Mouse (Mus musculus): Measurements from ENCODE around the gene Rln1. TPM values are rescaled to one million over a fixed set of nuclear protein-coding genes. Genes with fewer than 3 reads are reported as not detected.

Rln1 gene
- polyA plus RNA-seq, 1 experiment from 2014 or later: 0.14 TPM

DNA sequence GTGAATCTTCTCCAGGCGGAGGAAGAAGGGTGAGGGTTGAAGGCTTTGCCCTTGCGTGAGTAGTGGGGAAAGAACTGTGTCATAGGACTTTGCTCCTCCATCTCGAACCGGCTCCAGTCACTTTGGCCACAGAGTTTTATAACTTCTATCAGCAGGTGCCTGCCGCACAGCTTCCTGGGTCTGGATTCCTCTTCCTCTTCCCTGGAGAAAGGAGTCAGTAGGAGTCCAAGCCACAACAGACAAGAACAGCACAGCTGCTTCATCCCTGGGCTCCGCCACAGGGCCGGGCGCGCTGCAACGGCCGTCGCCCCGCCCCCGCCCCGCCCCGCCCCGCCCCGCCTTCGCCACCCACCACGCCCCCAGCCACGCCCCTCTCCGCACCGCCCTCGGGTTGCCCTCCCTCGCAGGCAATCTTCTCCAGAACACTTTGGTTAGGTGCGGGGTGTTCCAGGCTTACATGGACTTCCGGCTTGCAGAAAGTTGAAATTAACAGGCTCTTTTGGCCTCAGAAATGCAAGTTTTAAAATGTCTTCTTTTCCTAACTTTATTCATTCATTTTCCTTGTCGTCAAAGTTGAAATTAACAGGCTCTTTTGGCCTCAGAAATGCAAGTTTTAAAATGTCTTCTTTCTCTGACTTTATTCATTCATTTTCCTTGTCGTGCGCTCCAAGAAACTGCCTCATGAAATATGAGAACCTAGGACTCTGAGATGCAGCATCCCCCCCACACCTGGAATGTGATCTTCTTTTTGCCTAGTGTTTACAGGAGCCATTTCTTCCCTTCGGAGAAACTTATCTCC, 9.2 kb downstream of the Rln1 start, which contains the start of gene Insl6:
Gene Insl6 (minus strand): TSS at position 304 of the 799 bp plus-strand sequence.
- ATAC-seq (ENCODE audit: insufficient number of reproducible peaks, low FRiP score, low TSS enrichment, low read depth): peak; percentile 85; the same call in 1 of the 2 replicates
- Histone ChIP-seq H3K9me3 (no peaks in the 10 kb centered on the region), H3K4me1 (0 out of 2 replicates have a peak, but pooled peaks cover 4% of the 10 kb centered on the region), H3K27ac (0 out of 2 replicates have a peak within 1 kb of the TSS, but pooled peaks have one; percentile 50), H3K9ac (0 out of 2 replicates have a peak within 1 kb of the TSS, but pooled peaks have one; percentile 8), H3K36me3 (no peaks in the 10 kb centered on the region), H3K27me3 (no peaks in the 10 kb centered on the region), H3K4me3 (peak within 1 kb of the TSS; percentile 42), H3K4me2 (peak within 1 kb of the TSS; percentile 60)
- WGBS: 3% methylated on average over 19 of the region's 31 CpGs

DNA sequence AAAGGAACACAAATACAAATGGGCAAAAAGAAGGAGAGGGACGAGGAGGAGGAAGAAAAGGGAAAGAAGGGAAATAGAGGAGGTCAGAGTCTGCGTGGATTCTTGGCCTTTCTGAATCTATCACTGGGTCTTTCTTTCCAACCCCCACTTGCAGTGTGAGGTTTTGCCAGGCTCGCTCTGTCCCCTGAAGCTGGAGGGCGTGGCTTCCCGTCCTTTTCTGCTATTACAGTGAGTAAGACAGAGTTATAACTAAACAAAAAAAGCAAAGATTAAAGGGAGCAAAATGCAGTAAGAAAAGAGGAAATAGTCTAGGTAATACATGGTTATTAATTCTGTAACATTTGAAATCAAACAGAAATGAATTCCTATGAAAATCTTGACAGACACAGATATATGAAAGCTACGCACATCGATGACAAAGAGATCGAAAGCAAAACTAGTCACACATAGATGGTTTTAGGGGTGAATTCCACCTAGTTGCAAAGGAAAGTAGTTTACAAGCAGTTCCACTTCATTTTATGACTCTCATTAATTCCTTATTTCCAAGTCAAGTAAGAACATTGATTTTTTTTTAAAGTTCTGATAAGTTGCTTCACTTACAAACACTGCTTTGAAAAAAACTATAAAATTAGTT, 10.9 kb downstream of the Rln1 start:
- Histone ChIP-seq H3K9ac (no peak overlapping the region), H3K36me3 (no peaks in the 10 kb centered on the region), H3K4me2 (no peak overlapping the region), H3K27me3 (no peaks in the 10 kb centered on the region), H3K9me3 (no peaks in the 10 kb centered on the region), H3K4me3 (no peak overlapping the region), H3K4me1 (0 out of 2 replicates have a peak, but pooled peaks cover 4% of the 10 kb centered on the region), H3K27ac (no peak overlapping the region)
- 56% methylated on average over 8 of the region's 8 CpGs for WGBS
- no peak for ATAC-seq (ENCODE audit: insufficient number of reproducible peaks, low FRiP score, low TSS enrichment, low read depth)

GRCm38 (mm10) chr19:29312661-29313060, 21.8 kb downstream of the Rln1 start:
- peaks cover 31% of the 10 kb centered on the region for H3K36me3 ChIP-seq
- no peak overlapping the region for H3K27ac ChIP-seq
- WGBS: 75% methylated on average over 7 of the region's 7 CpGs
- no peak overlapping the region for H3K9ac ChIP-seq
- no peak for ATAC-seq (ENCODE audit: insufficient number of reproducible peaks, low FRiP score, low TSS enrichment, low read depth)
- H3K4me2 ChIP-seq: no peak overlapping the region
- no peaks in the 10 kb centered on the region for H3K4me1 ChIP-seq
- H3K4me3 ChIP-seq: no peak overlapping the region
- no peaks in the 10 kb centered on the region for H3K27me3 ChIP-seq
- H3K9me3 ChIP-seq: peaks cover 7% of the 10 kb centered on the region; the same call in 1 of the 2 replicates

DNA sequence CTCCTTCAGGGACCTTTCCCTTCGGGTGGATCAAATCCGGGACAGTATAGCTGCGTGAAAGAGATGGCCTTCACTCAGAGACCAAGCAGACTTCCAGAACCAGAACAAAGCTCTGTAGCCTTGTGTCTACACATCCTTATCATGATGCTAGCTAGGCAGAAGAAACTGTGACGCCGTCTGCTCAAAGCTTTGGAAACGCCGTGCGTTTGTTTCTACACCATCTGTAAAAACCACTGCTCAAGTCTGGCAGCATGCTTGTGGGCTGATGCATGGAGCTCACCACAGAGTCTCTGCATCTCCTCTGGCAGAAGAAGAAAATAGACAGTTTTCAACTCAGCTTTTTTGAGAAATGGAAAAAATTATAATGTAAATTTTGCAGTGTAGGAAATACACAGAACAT, 22.7 kb downstream of the Rln1 start:
- ATAC-seq (ENCODE audit: insufficient number of reproducible peaks, low FRiP score, low TSS enrichment, low read depth): no peak
- H3K27me3 ChIP-seq: no peaks in the 10 kb centered on the region
- peaks cover 38% of the 10 kb centered on the region for H3K36me3 ChIP-seq
- H3K4me2 ChIP-seq: no peak overlapping the region
- H3K9me3 ChIP-seq: peaks cover 7% of the 10 kb centered on the region; the same call in 1 of the 2 replicates
- no peak overlapping the region for H3K27ac ChIP-seq
- WGBS: 94% methylated on average over 8 of the region's 8 CpGs
- no peaks in the 10 kb centered on the region for H3K4me1 ChIP-seq
- H3K9ac ChIP-seq: no peak overlapping the region
- no peak overlapping the region for H3K4me3 ChIP-seq

GRCm38 (mm10) chr19:29308832-29309231, 25.6 kb downstream of the Rln1 start:
- Histone ChIP-seq H3K4me3 (no peak overlapping the region), H3K36me3 (peaks cover 34% of the 10 kb centered on the region)
- ATAC-seq (ENCODE audit: insufficient number of reproducible peaks, low FRiP score, low TSS enrichment, low read depth): no peak

GRCm38 (mm10) chr19:29302119-29302518, 32.4 kb downstream of the Rln1 start:
- Histone ChIP-seq H3K9me3 (no peaks in the 10 kb centered on the region), H3K36me3 (peaks cover 39% of the 10 kb centered on the region), H3K4me2 (no peak overlapping the region), H3K4me1 (no peaks in the 10 kb centered on the region), H3K27me3 (no peaks in the 10 kb centered on the region), H3K4me3 (no peak overlapping the region), H3K9ac (no peak overlapping the region), H3K27ac (no peak overlapping the region)
- no peak for ATAC-seq (ENCODE audit: insufficient number of reproducible peaks, low FRiP score, low TSS enrichment, low read depth)
- 91% methylated on average over 2 of the region's 2 CpGs for WGBS

More at GRCm38 (mm10) chr19:29308832-29309231, 25.6 kb downstream of the Rln1 start:
- no peak overlapping the region for H3K9ac ChIP-seq
- H3K9me3 ChIP-seq: no peaks in the 10 kb centered on the region
- no peaks in the 10 kb centered on the region for H3K4me1 ChIP-seq
- H3K27me3 ChIP-seq: no peaks in the 10 kb centered on the region
- no peak overlapping the region for H3K4me2 ChIP-seq
- H3K27ac ChIP-seq: no peak overlapping the region

DNA sequence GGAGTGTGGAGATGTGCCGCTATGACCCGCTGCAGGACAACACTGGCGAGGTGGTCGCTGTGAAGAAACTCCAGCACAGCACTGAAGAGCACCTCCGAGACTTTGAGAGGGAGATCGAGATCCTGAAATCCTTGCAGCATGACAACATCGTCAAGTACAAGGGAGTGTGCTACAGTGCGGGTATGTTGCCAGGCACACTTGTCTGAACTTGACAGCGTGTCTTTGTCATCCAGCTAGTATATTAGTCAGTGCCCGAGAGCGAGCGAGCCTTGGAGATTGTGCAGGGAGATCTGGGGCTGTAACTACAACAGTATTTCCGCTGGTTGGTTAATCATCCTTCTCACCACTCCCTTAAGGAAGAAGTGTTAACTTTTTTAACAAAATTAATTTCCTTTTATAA, 33.6 kb downstream of the Rln1 start:
- Histone ChIP-seq H3K27ac (no peak overlapping the region), H3K27me3 (no peaks in the 10 kb centered on the region), H3K4me3 (no peak overlapping the region), H3K36me3 (peaks cover 39% of the 10 kb centered on the region), H3K4me2 (no peak overlapping the region), H3K4me1 (no peaks in the 10 kb centered on the region), H3K9ac (no peak overlapping the region), H3K9me3 (no peaks in the 10 kb centered on the region)
- ATAC-seq (ENCODE audit: insufficient number of reproducible peaks, low FRiP score, low TSS enrichment, low read depth): no peak
- 86% methylated on average over 13 of the region's 13 CpGs for WGBS

DNA sequence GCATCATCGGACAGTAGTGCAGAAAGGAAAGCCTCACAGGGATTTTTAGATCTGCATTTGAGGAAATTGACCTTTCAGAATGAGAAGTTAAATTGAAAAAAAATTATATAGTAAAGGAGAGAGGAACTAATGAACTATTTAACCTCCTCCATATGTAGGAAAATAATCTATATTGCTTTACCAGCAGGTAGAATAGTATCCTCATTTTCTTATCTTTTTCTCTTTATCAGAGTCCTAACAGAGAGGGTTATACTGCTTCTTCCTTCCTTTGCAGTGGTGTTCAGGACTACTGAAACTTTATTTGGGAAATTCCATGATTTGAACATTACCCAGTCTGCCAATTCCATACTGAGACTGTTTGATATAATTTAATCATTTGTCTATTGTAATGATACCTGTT, 37.1 kb downstream of the Rln1 start:
- Histone ChIP-seq H3K4me1 (no peaks in the 10 kb centered on the region), H3K27ac (no peak overlapping the region), H3K9me3 (no peaks in the 10 kb centered on the region), H3K4me3 (no peak overlapping the region), H3K4me2 (no peak overlapping the region), H3K36me3 (peaks cover 46% of the 10 kb centered on the region), H3K27me3 (no peaks in the 10 kb centered on the region), H3K9ac (no peak overlapping the region)
- 96% methylated on average over 1 of the region's 1 CpGs for WGBS
- ATAC-seq (ENCODE audit: insufficient number of reproducible peaks, low FRiP score, low TSS enrichment, low read depth): no peak

- no peaks in the 10 kb centered on the region for H3K9me3 ChIP-seq
- peaks cover 51% of the 10 kb centered on the region for H3K36me3 ChIP-seq
- no peak overlapping the region for H3K4me3 ChIP-seq
- H3K9ac ChIP-seq: no peak overlapping the region
- no peaks in the 10 kb centered on the region for H3K4me1 ChIP-seq
- no peak for ATAC-seq (ENCODE audit: insufficient number of reproducible peaks, low FRiP score, low TSS enrichment, low read depth)
- H3K27me3 ChIP-seq: no peaks in the 10 kb centered on the region
- no peak overlapping the region for H3K4me2 ChIP-seq
- no peak overlapping the region for H3K27ac ChIP-seq
Observed at GRCm38 (mm10) chr19:29296166-29296565, 38.3 kb downstream of the Rln1 start.

DNA sequence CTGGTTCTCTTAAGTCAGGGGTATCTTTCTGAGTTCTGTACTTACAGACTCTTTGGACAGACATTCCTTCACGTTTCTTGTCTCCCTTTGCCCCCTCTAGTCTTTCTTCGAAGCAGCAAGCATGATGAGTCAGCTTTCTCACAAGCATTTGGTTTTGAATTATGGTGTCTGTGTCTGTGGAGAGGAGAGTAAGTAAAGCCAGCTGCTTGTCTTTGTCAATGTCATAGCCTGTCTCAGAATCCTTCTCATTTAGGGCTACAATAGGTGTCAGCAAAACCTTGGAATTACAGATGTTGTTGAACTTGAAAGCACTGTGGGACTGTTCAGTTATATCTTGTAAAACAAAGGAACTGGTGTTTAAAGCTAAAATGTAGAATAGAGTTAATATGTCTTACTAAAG, 39.7 kb downstream of the Rln1 start:
- Histone ChIP-seq H3K27ac (no peak overlapping the region), H3K9ac (no peak overlapping the region), H3K4me2 (no peak overlapping the region), H3K27me3 (no peaks in the 10 kb centered on the region), H3K4me3 (no peak overlapping the region), H3K4me1 (no peaks in the 10 kb centered on the region), H3K9me3 (no peaks in the 10 kb centered on the region), H3K36me3 (peaks cover 47% of the 10 kb centered on the region)
- 46% methylated on average over 2 of the region's 2 CpGs for WGBS
- no peak for ATAC-seq (ENCODE audit: insufficient number of reproducible peaks, low FRiP score, low TSS enrichment, low read depth)

DNA sequence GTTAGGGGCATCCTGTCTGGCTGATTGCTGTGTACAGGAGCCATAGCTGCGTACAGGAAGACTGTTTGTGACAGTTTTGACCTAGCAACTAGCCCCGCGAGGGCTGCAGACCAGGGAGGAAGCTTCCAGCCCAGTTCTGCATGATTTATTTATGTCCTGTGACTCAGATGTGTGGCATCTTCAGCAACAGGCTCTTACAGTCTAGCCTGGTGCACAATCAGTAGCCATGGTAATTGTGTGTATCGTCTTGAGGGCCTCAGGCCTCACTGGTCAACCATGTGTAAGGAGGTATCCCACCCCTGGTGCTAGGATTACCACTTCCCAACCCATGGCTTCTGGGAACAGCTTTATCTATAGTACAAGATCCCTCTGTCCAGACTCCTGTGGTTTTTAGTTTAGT, 41.9 kb downstream of the Rln1 start:
- H3K4me1 ChIP-seq: no peaks in the 10 kb centered on the region
- H3K9ac ChIP-seq: no peak overlapping the region
- no peak overlapping the region for H3K4me2 ChIP-seq
- 77% methylated on average over 4 of the region's 4 CpGs for WGBS
- no peaks in the 10 kb centered on the region for H3K9me3 ChIP-seq
- H3K27me3 ChIP-seq: no peaks in the 10 kb centered on the region
- peaks cover 41% of the 10 kb centered on the region for H3K36me3 ChIP-seq
- H3K4me3 ChIP-seq: no peak overlapping the region
- no peak for ATAC-seq (ENCODE audit: insufficient number of reproducible peaks, low FRiP score, low TSS enrichment, low read depth)
- H3K27ac ChIP-seq: no peak overlapping the region

DNA sequence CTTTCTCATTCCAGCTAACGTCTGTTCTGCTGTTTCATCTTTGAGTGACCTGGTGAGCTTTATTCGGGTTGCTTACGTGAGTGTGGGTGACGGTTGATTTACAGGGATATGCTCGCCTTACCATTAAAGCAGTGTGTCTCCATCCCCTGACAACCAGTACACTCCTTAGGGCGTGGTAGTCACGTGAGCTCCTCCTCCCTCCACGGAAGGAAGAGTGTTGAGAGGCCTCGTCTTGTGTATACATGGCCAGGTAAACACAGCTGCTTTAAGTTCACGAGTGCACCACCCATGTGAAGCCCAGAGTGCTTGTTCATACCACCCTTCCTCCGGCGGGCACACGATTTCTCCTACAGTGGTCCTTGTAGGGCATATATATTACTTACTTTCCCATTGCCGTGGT, 42.9 kb downstream of the Rln1 start:
- 82% methylated on average over 14 of the region's 14 CpGs for WGBS
- Histone ChIP-seq H3K27me3 (no peaks in the 10 kb centered on the region), H3K9ac (no peak overlapping the region), H3K4me2 (no peak overlapping the region), H3K4me3 (no peak overlapping the region), H3K4me1 (no peaks in the 10 kb centered on the region), H3K27ac (no peak overlapping the region), H3K9me3 (no peaks in the 10 kb centered on the region), H3K36me3 (peaks cover 37% of the 10 kb centered on the region)
- ATAC-seq (ENCODE audit: insufficient number of reproducible peaks, low FRiP score, low TSS enrichment, low read depth): no peak

Measured in limb, embryonic 15.5 days (tissue).